Mouse (Mus musculus) G1E (cell line): ENCODE measurements at regions not wholly inside any gene's neighbourhood (a gene's known extent, or its start where the extent isn't known, plus 50 kb on each side); places are given as distances from the start of the nearest gene placed in this dataset.

Experiments
- CTCF ChIP-seq: IDR thresholded peaks from 2 replicates; pipeline ENCODE4 v1.5.1; 2012; ENCODE audit warnings: low read depth, low read length, inconsistent platforms, mixed read lengths
- GATA1 ChIP-seq: IDR thresholded peaks from 2 replicates; pipeline ENCODE4 v1.6.1; 2012; ENCODE audit warnings: borderline replicate concordance, low read length, inconsistent platforms, mixed read lengths
- POLR2AphosphoS5 ChIP-seq: IDR thresholded peaks from 2 replicates; pipeline ENCODE4 v1.6.1; 2012; ENCODE audit warnings: low read depth, low read length, inconsistent platforms; ENCODE audit not compliant: insufficient replicate concordance
- TAL1 ChIP-seq: conservative IDR thresholded peaks from 2 replicates; pipeline ENCODE4 v1.6.1; 2012; ENCODE audit warnings: low read depth, low read length, inconsistent platforms, mixed read lengths

- TF ChIP-seq CTCF (no peak), TAL1 (no peak), POLR2AphosphoS5 (no peak), GATA1 (no peak)
Measured at GRCm38 (mm10) chr15:36360694-36361521, 646.7 kb downstream of the Zfp706 start.
